Mouse (Mus musculus): ENCODE measurements around the gene Negr1. TPM values are rescaled to one million over a fixed set of nuclear protein-coding genes. Genes with fewer than 3 reads are reported as not detected.
"Not testable (repeated sequence)": the region's sequence is repeated elsewhere in the genome, so short reads cannot be mapped to it uniquely, and the experiment has no call there.

The Negr1 gene
- polyA plus RNA-seq, 1 experiment from 2014 or later: 79.2 TPM

DNA sequence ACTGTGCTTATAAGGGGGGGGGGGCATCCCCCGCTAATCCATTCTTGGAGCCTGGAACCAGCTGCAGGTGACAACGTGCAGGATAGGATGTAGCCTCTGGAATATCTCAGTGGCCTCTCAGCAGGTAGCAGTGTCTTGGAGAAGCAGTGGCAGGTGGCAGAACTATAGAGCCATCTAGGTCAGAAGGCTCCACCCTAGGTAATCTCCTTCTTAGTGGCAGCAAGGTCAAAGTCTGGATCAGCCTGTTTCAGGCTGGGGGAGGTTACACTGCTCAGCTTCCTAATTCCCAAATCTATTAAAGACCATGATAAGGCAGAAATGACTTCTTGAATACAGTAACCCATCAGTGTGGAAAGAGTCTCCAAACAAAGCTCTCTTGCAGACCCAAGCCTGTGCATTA is 502.8 kb downstream of the Negr1 start:
- not testable (repeated sequence) for H3K27me3 ChIP-seq (ENCODE audit: control insufficient read depth, insufficient read depth, low read depth, low read length); H3K27ac ChIP-seq (ENCODE audit: low read length); H3K36me3 ChIP-seq (ENCODE audit: control insufficient read depth, insufficient read depth, low read length); H3K9me3 ChIP-seq (replicated peaks; ENCODE audit: control insufficient read depth, low read length, poor library complexity, severe bottlenecking); ATAC-seq; H3K4me2 ChIP-seq (ENCODE audit: low read length); H3K9ac ChIP-seq (ENCODE audit: low read depth, low read length); H3K4me3 ChIP-seq (ENCODE audit: low read depth, low read length); H3K4me1 ChIP-seq (ENCODE audit: control insufficient read depth, insufficient read depth, low read length)
- WGBS: 63% methylated on average over 2 of the region's 2 CpGs

DNA sequence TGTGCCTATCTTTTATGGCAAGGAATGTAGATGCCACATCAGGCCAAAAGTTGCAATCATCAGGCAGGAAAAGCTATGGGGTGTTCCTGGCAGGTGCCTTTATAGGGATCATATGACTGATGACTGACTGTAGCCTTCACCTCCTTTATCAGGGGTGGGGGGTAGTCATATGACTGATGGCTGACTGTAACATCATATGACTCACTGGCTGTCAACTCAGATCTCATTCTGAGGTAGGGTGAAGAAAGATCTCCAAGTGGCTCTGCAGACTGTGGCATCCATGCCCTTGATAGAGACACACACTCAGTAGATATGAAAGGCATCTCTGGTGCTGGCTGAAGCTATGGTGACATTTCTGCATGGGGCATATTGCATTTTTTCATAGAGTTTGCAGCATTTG is 504.7 kb downstream of the Negr1 start:
- no peak for ATAC-seq
- H3K4me2 ChIP-seq (ENCODE audit: low read length): no peak overlapping the region

DNA sequence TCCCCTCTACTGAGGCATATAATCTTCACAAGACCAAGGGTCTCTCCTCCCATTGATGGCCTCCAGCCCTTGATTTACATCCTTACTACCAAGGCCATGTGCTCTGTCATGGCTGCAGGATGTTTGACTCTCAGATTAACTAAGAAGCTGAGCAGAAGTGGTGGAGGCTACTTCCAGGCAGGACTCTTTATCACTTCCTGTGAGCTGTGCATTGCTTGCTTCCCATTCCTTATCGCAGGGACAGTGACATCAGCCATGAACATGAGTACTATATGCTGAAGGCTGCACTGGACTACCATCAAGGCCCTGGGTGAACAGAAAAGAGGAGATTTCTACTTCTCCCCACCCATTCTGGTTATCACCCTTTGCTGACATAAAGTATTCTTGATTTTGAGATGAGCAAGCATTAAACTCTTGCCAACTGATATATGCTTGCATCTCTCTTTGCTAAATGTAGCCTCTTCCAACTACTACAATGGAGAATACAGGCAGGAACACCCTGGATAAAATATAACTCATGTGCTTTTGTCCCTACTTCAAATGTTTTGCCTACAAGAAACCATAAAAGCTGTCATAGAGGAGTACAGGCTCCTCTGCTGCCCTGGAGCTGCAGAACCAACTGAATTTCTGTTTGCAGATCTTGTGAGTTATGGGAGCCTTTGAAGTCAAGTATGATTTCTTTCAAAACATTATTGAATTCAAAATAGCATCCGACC is 517.8 kb downstream of the Negr1 start:
- Histone ChIP-seq H3K27ac (ENCODE audit: low read length) (no peak overlapping the region), H3K4me1 (ENCODE audit: control insufficient read depth, insufficient read depth, low read length) (0 out of 2 replicates have a peak, but pooled peaks cover 3% of the 10 kb centered on the region), H3K9me3 (replicated peaks; ENCODE audit: control insufficient read depth, low read length, poor library complexity, severe bottlenecking) (no peaks in the 10 kb centered on the region), H3K36me3 (ENCODE audit: control insufficient read depth, insufficient read depth, low read length) (no peaks in the 10 kb centered on the region), H3K4me2 (ENCODE audit: low read length) (no peak overlapping the region), H3K9ac (ENCODE audit: low read depth, low read length) (no peak overlapping the region), H3K27me3 (ENCODE audit: control insufficient read depth, insufficient read depth, low read depth, low read length) (no peaks in the 10 kb centered on the region), H3K4me3 (ENCODE audit: low read depth, low read length) (no peak overlapping the region)
- ATAC-seq: no peak
- WGBS: 77% methylated on average over 2 of the region's 2 CpGs

More for the DNA sequence above, 504.7 kb downstream of the Negr1 start:
- Histone ChIP-seq H3K27me3 (ENCODE audit: control insufficient read depth, insufficient read depth, low read depth, low read length) (no peaks in the 10 kb centered on the region), H3K36me3 (ENCODE audit: control insufficient read depth, insufficient read depth, low read length) (no peaks in the 10 kb centered on the region), H3K9ac (ENCODE audit: low read depth, low read length) (no peak overlapping the region), H3K9me3 (replicated peaks; ENCODE audit: control insufficient read depth, low read length, poor library complexity, severe bottlenecking) (no peaks in the 10 kb centered on the region), H3K4me1 (ENCODE audit: control insufficient read depth, insufficient read depth, low read length) (no peaks in the 10 kb centered on the region), H3K27ac (ENCODE audit: low read length) (no peak overlapping the region), H3K4me3 (ENCODE audit: low read depth, low read length) (no peak overlapping the region)

DNA sequence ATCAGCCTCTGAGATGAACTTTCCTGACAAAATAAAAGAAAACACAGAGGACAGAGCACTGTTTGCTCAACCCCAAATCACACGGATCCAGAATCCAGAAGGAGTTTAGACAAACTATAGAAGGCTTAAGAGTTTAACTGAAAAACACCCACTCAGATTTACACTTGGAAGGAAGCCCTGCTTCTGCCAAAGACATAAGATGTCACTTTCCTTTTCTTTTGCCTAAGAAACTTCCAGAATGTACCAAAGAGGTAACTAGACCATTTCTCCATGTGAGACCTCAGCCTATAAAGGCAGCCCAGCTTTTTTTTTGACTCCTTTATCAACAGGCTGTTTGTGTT is 518.3 kb downstream of the Negr1 start:
- Histone ChIP-seq H3K4me3 (ENCODE audit: low read depth, low read length) (no peak overlapping the region), H3K9me3 (replicated peaks; ENCODE audit: control insufficient read depth, low read length, poor library complexity, severe bottlenecking) (no peaks in the 10 kb centered on the region), H3K27ac (ENCODE audit: low read length) (no peak overlapping the region), H3K4me2 (ENCODE audit: low read length) (no peak overlapping the region), H3K4me1 (ENCODE audit: control insufficient read depth, insufficient read depth, low read length) (peaks cover 3% of the 10 kb centered on the region; the same call in 1 of the 2 replicates), H3K9ac (ENCODE audit: low read depth, low read length) (no peak overlapping the region), H3K36me3 (ENCODE audit: control insufficient read depth, insufficient read depth, low read length) (no peaks in the 10 kb centered on the region), H3K27me3 (ENCODE audit: control insufficient read depth, insufficient read depth, low read depth, low read length) (no peaks in the 10 kb centered on the region)
- WGBS: 70% methylated on average over 1 of the region's 1 CpGs
- no peak for ATAC-seq

DNA sequence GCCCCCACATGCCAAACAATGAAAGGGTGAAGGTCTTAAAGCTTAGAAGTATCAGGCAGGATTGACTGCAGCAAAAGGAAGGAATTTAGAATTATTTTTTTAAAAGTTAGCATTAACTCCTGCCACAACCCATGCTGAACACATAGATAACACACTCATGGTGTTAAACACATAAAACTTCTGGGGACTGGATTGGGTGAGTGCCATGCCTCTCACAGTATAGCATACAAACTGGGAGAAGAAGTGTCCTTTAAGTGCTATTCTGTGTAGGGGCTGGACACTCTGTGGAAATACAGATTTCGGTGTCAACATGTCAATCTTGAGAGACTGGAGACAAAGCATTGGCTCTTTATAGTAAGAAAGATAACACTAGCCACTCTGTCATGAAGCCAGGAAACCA is 519.0 kb downstream of the Negr1 start:
- Histone ChIP-seq H3K9me3 (replicated peaks; ENCODE audit: control insufficient read depth, low read length, poor library complexity, severe bottlenecking) (no peaks in the 10 kb centered on the region), H3K4me2 (ENCODE audit: low read length) (no peak overlapping the region), H3K4me1 (ENCODE audit: control insufficient read depth, insufficient read depth, low read length) (peaks cover 3% of the 10 kb centered on the region; the same call in 1 of the 2 replicates), H3K27ac (ENCODE audit: low read length) (no peak overlapping the region), H3K36me3 (ENCODE audit: control insufficient read depth, insufficient read depth, low read length) (no peaks in the 10 kb centered on the region), H3K4me3 (ENCODE audit: low read depth, low read length) (no peak overlapping the region), H3K27me3 (ENCODE audit: control insufficient read depth, insufficient read depth, low read depth, low read length) (no peaks in the 10 kb centered on the region), H3K9ac (ENCODE audit: low read depth, low read length) (no peak overlapping the region)
- ATAC-seq: no peak
- WGBS: 96% methylated on average over 1 of the region's 1 CpGs

DNA sequence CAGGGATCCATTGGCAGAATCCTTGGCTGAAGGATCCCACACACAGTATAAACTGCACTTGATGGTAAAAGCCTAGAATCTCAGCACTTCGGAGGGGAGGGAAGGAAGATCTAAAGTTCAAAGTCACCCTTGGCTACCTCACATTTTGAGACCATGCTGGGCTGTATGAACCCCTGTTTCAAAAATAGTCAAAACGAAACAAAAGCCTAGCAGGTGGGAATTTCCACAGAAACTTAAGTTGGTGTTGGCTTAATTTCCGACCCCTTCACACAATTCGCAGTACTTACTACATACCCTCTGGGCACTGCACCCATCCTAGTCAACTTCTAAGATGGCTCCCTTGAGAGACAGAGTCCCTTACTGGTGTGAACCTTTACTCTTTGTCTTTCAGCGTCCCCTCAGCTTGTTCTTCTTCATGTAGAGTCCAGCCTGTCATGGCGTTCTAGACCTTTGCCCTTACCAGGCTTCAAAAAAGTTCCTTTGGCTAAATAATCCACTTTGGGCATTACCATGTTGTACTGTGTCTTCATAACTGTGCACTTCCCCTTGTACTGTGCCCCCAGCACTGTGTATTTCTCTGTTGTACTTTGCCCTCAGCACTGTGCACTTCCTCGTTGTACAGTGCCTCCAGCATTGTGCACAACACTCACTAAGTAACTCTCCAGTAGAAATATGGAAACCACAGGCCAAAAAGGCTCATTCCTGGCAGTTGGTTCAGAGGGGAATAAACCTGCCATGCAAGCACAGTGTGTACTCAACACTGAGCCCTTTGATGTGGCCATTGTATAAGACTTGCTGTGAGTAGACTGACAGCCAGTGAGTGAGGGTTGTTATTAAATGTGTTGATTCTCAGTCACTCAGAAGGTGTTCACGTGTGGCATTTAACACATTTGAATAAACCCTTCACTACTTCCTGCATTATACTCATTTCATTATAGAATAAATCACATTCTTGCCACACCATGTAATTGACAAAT is 521.5 kb downstream of the Negr1 start:
- H3K4me2 ChIP-seq (ENCODE audit: low read length): no peak overlapping the region
- ATAC-seq: peak; percentile 56; the same call in 1 of the 2 replicates
- no peaks in the 10 kb centered on the region for H3K9me3 ChIP-seq (replicated peaks; ENCODE audit: control insufficient read depth, low read length, poor library complexity, severe bottlenecking)
- no peak overlapping the region for H3K4me3 ChIP-seq (ENCODE audit: low read depth, low read length)
- no peaks in the 10 kb centered on the region for H3K27me3 ChIP-seq (ENCODE audit: control insufficient read depth, insufficient read depth, low read depth, low read length)
- no peak overlapping the region for H3K9ac ChIP-seq (ENCODE audit: low read depth, low read length)
- peaks cover 3% of the 10 kb centered on the region; the same call in 1 of the 2 replicates for H3K4me1 ChIP-seq (ENCODE audit: control insufficient read depth, insufficient read depth, low read length)
- no peak overlapping the region for H3K27ac ChIP-seq (ENCODE audit: low read length)
- 81% methylated on average over 8 of the region's 8 CpGs for WGBS
- no peaks in the 10 kb centered on the region for H3K36me3 ChIP-seq (ENCODE audit: control insufficient read depth, insufficient read depth, low read length)

DNA sequence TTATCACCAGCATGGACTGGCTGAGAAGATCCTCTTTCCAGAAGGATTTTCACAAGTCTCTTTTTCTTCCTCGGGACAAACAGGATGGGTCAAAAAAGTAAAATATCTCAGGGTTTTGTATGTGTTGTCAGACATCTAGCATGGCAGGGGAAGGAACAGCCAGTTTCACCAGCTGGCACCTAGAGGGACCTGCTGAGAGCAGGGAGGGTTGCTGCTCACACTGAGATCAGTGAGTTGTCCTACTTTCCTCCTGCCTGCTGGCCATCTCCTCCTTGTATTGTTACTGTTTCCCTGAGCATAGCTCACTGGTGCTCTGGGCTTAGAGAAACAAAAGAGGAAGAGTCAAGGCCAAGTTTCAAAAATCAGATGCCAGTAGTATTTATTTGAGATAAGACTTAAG is 523.6 kb downstream of the Negr1 start:
- H3K36me3 ChIP-seq (ENCODE audit: control insufficient read depth, insufficient read depth, low read length): no peaks in the 10 kb centered on the region
- H3K9ac ChIP-seq (ENCODE audit: low read depth, low read length): no peak overlapping the region
- no peak overlapping the region for H3K4me3 ChIP-seq (ENCODE audit: low read depth, low read length)
- no peak for ATAC-seq
- WGBS: 77% methylated on average over 1 of the region's 1 CpGs
- no peaks in the 10 kb centered on the region for H3K9me3 ChIP-seq (replicated peaks; ENCODE audit: control insufficient read depth, low read length, poor library complexity, severe bottlenecking)
- peaks cover 3% of the 10 kb centered on the region; the same call in 1 of the 2 replicates for H3K4me1 ChIP-seq (ENCODE audit: control insufficient read depth, insufficient read depth, low read length)
- no peaks in the 10 kb centered on the region for H3K27me3 ChIP-seq (ENCODE audit: control insufficient read depth, insufficient read depth, low read depth, low read length)
- H3K27ac ChIP-seq (ENCODE audit: low read length): no peak overlapping the region
- no peak overlapping the region for H3K4me2 ChIP-seq (ENCODE audit: low read length)

DNA sequence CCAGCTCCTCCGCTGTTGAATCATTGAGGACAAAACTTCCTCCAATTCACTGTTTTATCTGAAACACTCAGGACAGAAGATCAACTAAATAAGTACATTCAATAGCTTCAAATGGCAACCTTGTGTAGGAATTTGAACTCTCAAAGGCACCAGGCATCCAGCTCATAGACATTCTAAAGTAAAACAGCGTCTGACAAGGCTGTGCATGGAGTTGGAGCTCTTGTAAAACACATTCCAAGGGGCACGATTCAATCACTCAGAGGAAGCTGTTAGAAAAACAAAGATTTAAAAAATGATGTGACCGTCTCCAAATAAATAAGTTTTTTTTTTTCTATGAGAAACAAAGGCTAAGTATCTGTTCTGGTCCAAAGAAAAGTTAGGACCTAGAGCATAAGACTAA is 528.5 kb downstream of the Negr1 start:
- Histone ChIP-seq H3K9me3 (replicated peaks; ENCODE audit: control insufficient read depth, low read length, poor library complexity, severe bottlenecking) (no peaks in the 10 kb centered on the region), H3K9ac (ENCODE audit: low read depth, low read length) (no peak overlapping the region), H3K4me1 (ENCODE audit: control insufficient read depth, insufficient read depth, low read length) (no peaks in the 10 kb centered on the region; the same call in 1 of the 2 replicates), H3K36me3 (ENCODE audit: control insufficient read depth, insufficient read depth, low read length) (no peaks in the 10 kb centered on the region), H3K27me3 (ENCODE audit: control insufficient read depth, insufficient read depth, low read depth, low read length) (no peaks in the 10 kb centered on the region), H3K27ac (ENCODE audit: low read length) (no peak overlapping the region), H3K4me2 (ENCODE audit: low read length) (no peak overlapping the region), H3K4me3 (ENCODE audit: low read depth, low read length) (no peak overlapping the region)
- WGBS: 81% methylated on average over 4 of the region's 4 CpGs
- no peak for ATAC-seq

DNA sequence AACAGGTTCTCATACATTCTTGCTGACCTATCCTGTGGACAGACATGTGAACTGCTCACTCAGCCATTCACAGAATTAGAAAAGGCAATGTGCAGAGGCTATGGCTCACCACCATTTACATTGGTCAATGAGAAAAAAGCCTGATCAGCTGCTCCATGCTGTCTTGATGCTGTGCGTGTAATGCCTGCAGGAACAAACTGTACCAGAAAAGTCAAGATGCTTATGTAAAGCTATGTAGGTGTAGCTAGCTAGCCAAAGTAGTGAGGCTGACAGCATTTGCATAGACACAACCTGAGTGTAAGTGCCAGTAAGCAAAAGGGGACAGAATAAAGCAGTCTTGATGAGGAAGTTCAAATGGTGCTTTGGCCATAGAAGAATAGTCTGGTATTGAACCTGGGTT is 534.7 kb downstream of the Negr1 start:
- no peak overlapping the region for H3K4me2 ChIP-seq (ENCODE audit: low read length)
- no peaks in the 10 kb centered on the region for H3K27me3 ChIP-seq (ENCODE audit: control insufficient read depth, insufficient read depth, low read depth, low read length)
- WGBS: 95% methylated on average over 1 of the region's 1 CpGs
- no peak overlapping the region for H3K27ac ChIP-seq (ENCODE audit: low read length)
- ATAC-seq: no peak
- H3K9ac ChIP-seq (ENCODE audit: low read depth, low read length): no peak overlapping the region
- H3K4me1 ChIP-seq (ENCODE audit: control insufficient read depth, insufficient read depth, low read length): no peaks in the 10 kb centered on the region
- no peaks in the 10 kb centered on the region for H3K36me3 ChIP-seq (ENCODE audit: control insufficient read depth, insufficient read depth, low read length)
- no peaks in the 10 kb centered on the region for H3K9me3 ChIP-seq (replicated peaks; ENCODE audit: control insufficient read depth, low read length, poor library complexity, severe bottlenecking)
- H3K4me3 ChIP-seq (ENCODE audit: low read depth, low read length): no peak overlapping the region
